Mouse (Mus musculus): ENCODE results near the gene Epb41.

- TF ChIP-seq POLR2A (IDR thresholded peaks at IDR 0.05; ENCODE audit: insufficient read depth, low read length) (no peak), EP300 (IDR thresholded peaks at IDR 0.05; ENCODE audit: insufficient read depth, low read depth, low read length) (0 out of 2 replicates have a peak, but pooled peaks have one; percentile 54), CTCF (IDR thresholded peaks at IDR 0.05; ENCODE audit: low read depth, low read length) (no peak)
These were observed 59.7 kb downstream of the Epb41 start for GRCm38 (mm10) chr4:132015374-132015773.
